Mouse (Mus musculus) forebrain, embryonic 14.5 days (tissue): ENCODE measurements around the gene Gm4631. TPM values are rescaled to one million over a fixed set of nuclear protein-coding genes. Genes with fewer than 3 reads are reported as not detected.
"Not testable (repeated sequence)": the region's sequence is repeated elsewhere in the genome, so short reads cannot be mapped to it uniquely, and the experiment has no call there.

Source experiments
- ATAC-seq: fragments of 200-750 bp; cut with Nextera tagmentation; 2 replicates; pipeline ENCODE4 v1.8.0; 2017; ENCODE audit warnings: mild to moderate bottlenecking, moderate library complexity
- DNase-seq: peaks from one replicate; pipeline ENCODE4 v3.0.0-alpha.2; 2015; ENCODE audit warnings: low spot score
- H3K27ac ChIP-seq: fragments of 300-500 bp; sonication (generic); 2 replicates; pipeline ENCODE4 v1.5.1; 2014; ENCODE audit warnings: low read depth, mild to moderate bottlenecking, control low read depth, low read length, moderate library complexity
- H3K27me3 ChIP-seq: fragments of 300-500 bp; sonication (generic); replicated peaks from 2 replicates; pipeline ENCODE4 v1.6.1; 2014; ENCODE audit warnings: low read length, control low read depth, mixed read lengths; ENCODE audit not compliant: control insufficient read depth, insufficient read depth
- H3K36me3 ChIP-seq: fragments of 300-500 bp; sonication (generic); 2 replicates; pipeline ENCODE4 v1.6.1; 2014; ENCODE audit warnings: low read length, control low read depth; ENCODE audit not compliant: control insufficient read depth, insufficient read depth
- H3K4me1 ChIP-seq: fragments of 300-500 bp; sonication (generic); 2 replicates; pipeline ENCODE4 v1.6.1; 2014; ENCODE audit warnings: antibody characterized with exemption, low read length, control low read depth; ENCODE audit not compliant: control insufficient read depth, insufficient read depth
- H3K4me2 ChIP-seq: fragments of 300-500 bp; sonication (generic); 2 replicates; pipeline ENCODE4 v1.6.1; 2014; ENCODE audit warnings: mild to moderate bottlenecking, control low read depth, low read length
- H3K4me3 ChIP-seq: fragments of 300-500 bp; sonication (generic); 2 replicates; pipeline ENCODE4 v1.5.1; 2014; ENCODE audit warnings: low read depth, low read length, control low read depth
- H3K9ac ChIP-seq: fragments of 300-500 bp; sonication (generic); 2 replicates; pipeline ENCODE4 v1.6.1; 2014; ENCODE audit warnings: mild to moderate bottlenecking, low read length, control low read depth, moderate library complexity
- H3K9me3 ChIP-seq: fragments of 300-500 bp; sonication (generic); replicated peaks from 2 replicates; pipeline ENCODE4 v1.6.1; 2016; ENCODE audit warnings: low read length, control low read depth, mixed read lengths; ENCODE audit not compliant: control insufficient read depth
- WGBS: fragments of 180-500 bp; shearing (Covaris S2); extraction: QIAGEN DNeasy Blood & Tissue Kit; methylation state at CpG from one replicate; pipeline ENCODE4 v1.1.7; 2014; 5-methylcytosine and 5-hydroxymethylcytosine counted together
- polyA plus RNA-seq: library from polyadenylated mRNA; unstranded; fragments of >200 nt; fragmentation: Nextera tagmentation; extraction: Ambion mirVana; gene quantifications from 2 replicates; pipeline ENCODE4 v1.2.1, GENCODE M21; 2014

Gene Gm4631
- polyA plus RNA-seq, result 16.7 and 21.3 TPM in 2 replicates

DNA sequence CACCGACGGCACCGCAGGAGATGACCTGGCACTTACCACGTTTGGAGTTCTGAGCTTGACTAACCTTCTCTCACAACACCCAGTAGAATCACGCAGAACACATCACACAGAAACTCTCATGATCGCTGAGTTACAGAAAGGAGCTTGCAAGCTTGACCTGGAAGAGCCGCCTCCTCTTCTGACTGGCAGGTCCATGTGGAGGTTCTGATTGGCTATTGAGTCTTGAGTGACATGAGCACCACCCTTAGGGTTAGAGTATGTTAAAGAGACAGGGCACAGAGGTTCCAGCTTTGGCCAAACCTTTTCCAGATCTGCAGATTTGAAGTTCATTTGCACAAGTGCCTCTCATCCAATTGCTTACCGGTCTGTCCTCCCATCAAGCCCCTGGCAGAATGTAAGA is at the start of gene Gm4631:
Gene Gm4631, minus strand, starts transcription at position 101 of the 400 bp plus-strand sequence.
- not testable (repeated sequence) for DNase-seq, H3K4me1 ChIP-seq, H3K27ac ChIP-seq, H3K4me2 ChIP-seq, ATAC-seq, H3K4me3 ChIP-seq, H3K9me3 ChIP-seq, H3K27me3 ChIP-seq, H3K36me3 ChIP-seq, H3K9ac ChIP-seq
- no CpG with 5 or more reads among the region's 8 CpGs for WGBS

DNA sequence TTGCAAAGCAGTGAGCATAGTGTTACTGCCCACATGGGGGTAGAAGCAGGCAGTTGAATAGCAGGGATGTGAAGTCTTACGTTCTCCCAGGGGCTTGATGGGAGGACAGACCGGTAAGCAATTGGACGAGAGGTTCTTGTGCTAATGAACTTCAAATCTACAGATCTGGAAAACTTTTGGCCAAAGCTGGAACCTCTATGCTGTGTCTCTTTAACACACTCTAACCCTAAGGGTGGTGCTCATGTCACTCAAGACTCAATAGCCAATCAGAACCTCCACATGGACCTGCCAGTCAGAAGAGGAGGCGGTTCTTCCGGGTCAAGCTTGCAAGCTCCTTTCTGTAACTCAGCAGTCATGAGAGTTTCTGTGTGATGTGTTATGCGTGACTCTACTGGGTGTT is 34.1 kb upstream of the Gm4631 start, which contains the start of gene Zfp968:
Gene Zfp968, plus strand, starts transcription at position 301 of the 400 bp plus-strand sequence.
- not testable (repeated sequence) for H3K27ac ChIP-seq, H3K27me3 ChIP-seq, ATAC-seq, H3K9me3 ChIP-seq, H3K4me3 ChIP-seq, H3K9ac ChIP-seq, DNase-seq, H3K36me3 ChIP-seq, H3K4me2 ChIP-seq, H3K4me1 ChIP-seq
- no CpG with 5 or more reads among the region's 6 CpGs for WGBS

DNA sequence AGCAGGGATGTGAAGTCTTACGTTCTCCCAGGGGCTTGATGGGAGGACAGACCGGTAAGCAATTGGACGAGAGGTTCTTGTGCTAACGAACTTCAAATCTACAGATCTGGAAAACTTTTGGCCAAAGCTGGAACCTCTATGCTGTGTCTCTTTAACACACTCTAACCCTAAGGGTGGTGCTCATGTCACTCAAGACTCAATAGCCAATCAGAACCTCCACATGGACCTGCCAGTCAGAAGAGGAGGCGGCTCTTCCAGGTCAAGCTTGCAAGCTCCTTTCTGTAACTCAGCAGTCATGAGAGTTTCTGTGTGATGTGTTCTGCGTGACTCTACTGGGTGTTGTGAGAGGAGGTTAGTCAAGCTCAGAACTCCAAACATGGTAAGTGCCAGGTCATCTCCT is 63.2 kb downstream of the Gm4631 start, which contains the start of gene Gm14440:
Gene Gm14440, plus strand, starts transcription at position 301 of the 400 bp plus-strand sequence.
- not testable (repeated sequence) for DNase-seq, H3K4me3 ChIP-seq, ATAC-seq, H3K9me3 ChIP-seq, H3K4me1 ChIP-seq, H3K27ac ChIP-seq, H3K27me3 ChIP-seq, H3K4me2 ChIP-seq, H3K36me3 ChIP-seq, H3K9ac ChIP-seq
- WGBS, result no CpG with 5 or more reads among the region's 6 CpGs

Other genes starting within 250 kb of the Gm4631 start
- gene Gm14399, start 196.2 kb downstream of the Gm4631 start, polyA plus RNA-seq, result 4.6 and 5.4 TPM in 2 replicates
- 0.90 and 0.97 TPM in 2 replicates for gene Gm14443, start 162.3 kb downstream of the Gm4631 start, polyA plus RNA-seq
- 3.9 and 10.6 TPM in 2 replicates for gene Gm14391, start 131.3 kb downstream of the Gm4631 start, polyA plus RNA-seq
- not detected in 2 replicates for gene Gm14440, start 63.1 kb downstream of the Gm4631 start, polyA plus RNA-seq
- 4.8 and 5.3 TPM in 2 replicates for gene Zfp968, start 34.2 kb upstream of the Gm4631 start, polyA plus RNA-seq
- gene Gm4724, start 97.6 kb upstream of the Gm4631 start, polyA plus RNA-seq, result 15.1 and 20.3 TPM in 2 replicates
- 8.9 and 9.0 TPM in 2 replicates for gene Zfp965, start 131.8 kb upstream of the Gm4631 start, polyA plus RNA-seq